Mouse (Mus musculus) liver, embryonic 16.5 days (tissue): ENCODE results near the gene Lepr. TPM values are rescaled to one million over a fixed set of nuclear protein-coding genes. Genes with fewer than 3 reads are reported as not detected.

Experiments used
- ATAC-seq: fragments of 200-750 bp; cut with Nextera tagmentation; 2 replicates; pipeline ENCODE4 v1.8.0; 2017; ENCODE audit warnings: low read depth, mild to moderate bottlenecking, moderate number of reproducible peaks, moderate library complexity
- H3K27ac ChIP-seq: fragments of 300-500 bp; sonication (generic); 2 replicates; pipeline ENCODE4 v1.5.1; 2014; ENCODE audit warnings: mild to moderate bottlenecking, low read length
- H3K27me3 ChIP-seq: fragments of 300-500 bp; sonication (generic); 2 replicates; pipeline ENCODE4 v1.6.1; 2014; ENCODE audit warnings: low read depth, low read length, mixed read lengths; ENCODE audit not compliant: control insufficient read depth, insufficient read depth
- H3K36me3 ChIP-seq: fragments of 300-500 bp; sonication (generic); 2 replicates; pipeline ENCODE4 v1.6.1; 2014; ENCODE audit warnings: mild to moderate bottlenecking; ENCODE audit not compliant: control insufficient read depth, insufficient read depth
- H3K4me1 ChIP-seq: fragments of 300-500 bp; sonication (generic); 2 replicates; pipeline ENCODE4 v1.6.1; 2014; ENCODE audit warnings: low read depth, low read length, mixed read lengths; ENCODE audit not compliant: control insufficient read depth
- H3K4me2 ChIP-seq: fragments of 300-500 bp; sonication (generic); 2 replicates; pipeline ENCODE4 v1.6.1; 2014; ENCODE audit warnings: low read depth, low read length, mixed read lengths
- H3K4me3 ChIP-seq: fragments of 300-500 bp; sonication (generic); 2 replicates; pipeline ENCODE4 v1.5.1; 2014; ENCODE audit warnings: low read depth, mild to moderate bottlenecking, low read length
- H3K9ac ChIP-seq: fragments of 300-500 bp; sonication (generic); 2 replicates; pipeline ENCODE4 v1.6.1; 2014; ENCODE audit warnings: low read depth, low read length
- H3K9me3 ChIP-seq: fragments of 300-500 bp; sonication (generic); replicated peaks from 2 replicates; pipeline ENCODE4 v1.6.1; 2016; ENCODE audit warnings: low read length; ENCODE audit not compliant: control insufficient read depth
- WGBS: fragments of 180-500 bp; shearing (Covaris S2); extraction: QIAGEN DNeasy Blood & Tissue Kit; methylation state at CpG from one replicate; pipeline ENCODE4 v1.1.7; 2014; ENCODE audit not compliant: insufficient replicate concordance; 5-methylcytosine and 5-hydroxymethylcytosine counted together
- polyA plus RNA-seq: library from polyadenylated mRNA; unstranded; fragments of >200 nt; fragmentation: Nextera tagmentation; extraction: Ambion mirVana; gene quantifications from 2 replicates; pipeline ENCODE4 v1.2.1, GENCODE M21; 2015

The Lepr gene
- polyA plus RNA-seq, 1 experiment from 2014 or later, result 1.5 TPM

GRCm38 (mm10) chr4:101707953-101708352, 9.3 kb upstream of the Lepr start:
- H3K36me3 ChIP-seq, result no peaks in the 10 kb centered on the region
- H3K9ac ChIP-seq, result no peak overlapping the region
- no peak for ATAC-seq
- 62% methylated on average over 3 of the region's 3 CpGs for WGBS
- H3K27ac ChIP-seq, result no peak overlapping the region
- H3K27me3 ChIP-seq, result no peaks in the 10 kb centered on the region
- no peak overlapping the region for H3K4me2 ChIP-seq
- no peaks in the 10 kb centered on the region for H3K4me1 ChIP-seq
- H3K9me3 ChIP-seq, result no peaks in the 10 kb centered on the region
- no peak overlapping the region for H3K4me3 ChIP-seq

GRCm38 (mm10) chr4:101710361-101710760, 6.8 kb upstream of the Lepr start:
- no peaks in the 10 kb centered on the region for H3K27me3 ChIP-seq

GRCm38 (mm10) chr4:101711100-101711499, 6.1 kb upstream of the Lepr start:
- Histone ChIP-seq H3K27ac (no peak overlapping the region), H3K9me3 (no peaks in the 10 kb centered on the region), H3K36me3 (no peaks in the 10 kb centered on the region), H3K27me3 (no peaks in the 10 kb centered on the region), H3K4me1 (no peaks in the 10 kb centered on the region), H3K4me3 (no peak overlapping the region), H3K4me2 (no peak overlapping the region), H3K9ac (no peak overlapping the region)
- 68% methylated on average over 4 of the region's 4 CpGs for WGBS
- ATAC-seq, result no peak

More at GRCm38 (mm10) chr4:101710361-101710760, 6.8 kb upstream of the Lepr start:
- no peak overlapping the region for H3K9ac ChIP-seq
- no peak overlapping the region for H3K27ac ChIP-seq
- 49% methylated on average over 4 of the region's 4 CpGs for WGBS
- no peak overlapping the region for H3K4me3 ChIP-seq
- H3K9me3 ChIP-seq, result no peaks in the 10 kb centered on the region
- no peaks in the 10 kb centered on the region for H3K4me1 ChIP-seq
- ATAC-seq, result peak; percentile 74
- H3K36me3 ChIP-seq, result no peaks in the 10 kb centered on the region
- no peak overlapping the region for H3K4me2 ChIP-seq

- H3K27ac ChIP-seq, result no peak overlapping the region
- ATAC-seq, result no peak
- no peak overlapping the region for H3K4me2 ChIP-seq
- no peak overlapping the region for H3K4me3 ChIP-seq
- H3K9me3 ChIP-seq, result no peaks in the 10 kb centered on the region
- H3K36me3 ChIP-seq, result no peaks in the 10 kb centered on the region
- no peak overlapping the region for H3K9ac ChIP-seq
- H3K4me1 ChIP-seq, result no peaks in the 10 kb centered on the region
- H3K27me3 ChIP-seq, result peaks cover 7% of the 10 kb centered on the region
- 50% methylated on average over 1 of the region's 1 CpGs for WGBS
Observed at GRCm38 (mm10) chr4:101712563-101712962, 4.6 kb upstream of the Lepr start.

- H3K9ac ChIP-seq, result no peak overlapping the region
- no peak for ATAC-seq
- H3K4me2 ChIP-seq, result no peak overlapping the region
- peaks cover 12% of the 10 kb centered on the region for H3K27me3 ChIP-seq
- H3K36me3 ChIP-seq, result no peaks in the 10 kb centered on the region
- H3K4me3 ChIP-seq, result no peak overlapping the region
- no peaks in the 10 kb centered on the region for H3K4me1 ChIP-seq
- no peaks in the 10 kb centered on the region for H3K9me3 ChIP-seq
- H3K27ac ChIP-seq, result no peak overlapping the region
- WGBS, result 64% methylated on average over 8 of the region's 8 CpGs
Observed at GRCm38 (mm10) chr4:101715302-101715701, 1.9 kb upstream of the Lepr start.

GRCm38 (mm10) chr4:101715805-101716204, 1.4 kb upstream of the Lepr start:
- Histone ChIP-seq H3K4me1 (no peaks in the 10 kb centered on the region), H3K27ac (no peak overlapping the region), H3K4me3 (no peak overlapping the region), H3K36me3 (no peaks in the 10 kb centered on the region), H3K9me3 (no peaks in the 10 kb centered on the region), H3K27me3 (peaks cover 12% of the 10 kb centered on the region), H3K9ac (no peak overlapping the region), H3K4me2 (no peak overlapping the region)
- no peak for ATAC-seq
- 75% methylated on average over 6 of the region's 6 CpGs for WGBS

- Histone ChIP-seq H3K9me3 (no peaks in the 10 kb centered on the region), H3K4me2 (no peak overlapping the region), H3K4me3 (no peak overlapping the region), H3K27me3 (peaks cover 12% of the 10 kb centered on the region), H3K9ac (no peak overlapping the region), H3K36me3 (no peaks in the 10 kb centered on the region), H3K4me1 (no peaks in the 10 kb centered on the region), H3K27ac (no peak overlapping the region)
- no peak for ATAC-seq
- WGBS, result 11% methylated on average over 5 of the region's 5 CpGs
Observed at GRCm38 (mm10) chr4:101718991-101719580, 1.9 kb downstream of the Lepr start.

- Histone ChIP-seq H3K27me3 (peaks cover 12% of the 10 kb centered on the region), H3K4me1 (no peaks in the 10 kb centered on the region), H3K36me3 (no peaks in the 10 kb centered on the region), H3K4me3 (no peak overlapping the region), H3K27ac (no peak overlapping the region), H3K9me3 (no peaks in the 10 kb centered on the region), H3K4me2 (no peak overlapping the region), H3K9ac (no peak overlapping the region)
- ATAC-seq, result no peak
- WGBS, result 25% methylated on average over 4 of the region's 4 CpGs
Observed at GRCm38 (mm10) chr4:101721705-101722104, 4.5 kb downstream of the Lepr start.

GRCm38 (mm10) chr4:101741973-101742372, 24.8 kb downstream of the Lepr start:
- Histone ChIP-seq H3K9me3 (no peaks in the 10 kb centered on the region), H3K36me3 (no peaks in the 10 kb centered on the region), H3K27me3 (no peaks in the 10 kb centered on the region), H3K9ac (no peak overlapping the region), H3K27ac (no peak overlapping the region), H3K4me2 (no peak overlapping the region), H3K4me3 (no peak overlapping the region), H3K4me1 (no peaks in the 10 kb centered on the region)
- 58% methylated on average over 2 of the region's 2 CpGs for WGBS
- no peak for ATAC-seq
